Mouse (Mus musculus) ES-Bruce4 (cell line): ENCODE results near the gene Commd3. TPM values are rescaled to one million over a fixed set of nuclear protein-coding genes. Genes with fewer than 3 reads are reported as not detected.
A peak's percentile ranks its signal among the peaks of the same experiment; 100 is the strongest.

ENCODE experiments used
- H3K27ac ChIP-seq: 2 replicates; pipeline ENCODE4 v1.5.1; 2012; ENCODE audit warnings: low read length, inconsistent platforms; ENCODE audit not compliant: insufficient read depth
- H3K27me3 ChIP-seq: 2 replicates; pipeline ENCODE4 v1.6.1; 2012; ENCODE audit warnings: mild to moderate bottlenecking, low read length, inconsistent platforms; ENCODE audit not compliant: control insufficient read depth, poor library complexity, insufficient read depth, severe bottlenecking
- H3K36me3 ChIP-seq: 2 replicates; pipeline ENCODE4 v1.6.1; 2012; ENCODE audit warnings: inconsistent platforms, mild to moderate bottlenecking, low read length, moderate library complexity; ENCODE audit not compliant: control insufficient read depth, poor library complexity, insufficient read depth, severe bottlenecking
- H3K4me1 ChIP-seq: one replicate; pipeline ENCODE4 v1.8.1; 2011; ENCODE audit warnings: low read length; ENCODE audit not compliant: control insufficient read depth, insufficient read depth
- H3K4me3 ChIP-seq: 2 replicates; pipeline ENCODE4 v1.5.1; 2011; ENCODE audit warnings: low read depth, mild to moderate bottlenecking, low read length
- H3K9ac ChIP-seq: 2 replicates; pipeline ENCODE4 v1.6.1; 2012; ENCODE audit warnings: low read depth, mild to moderate bottlenecking, inconsistent platforms; ENCODE audit not compliant: poor library complexity, severe bottlenecking
- H3K9me3 ChIP-seq: replicated peaks from 2 replicates; pipeline ENCODE4 v1.6.1; 2012; ENCODE audit warnings: mild to moderate bottlenecking, low read length, inconsistent platforms; ENCODE audit not compliant: control insufficient read depth, poor library complexity, insufficient read depth, severe bottlenecking
- CTCF ChIP-seq: IDR thresholded peaks from one replicate; pipeline ENCODE4 v1.8.1; 2011; ENCODE audit warnings: low read depth, low read length
- EP300 ChIP-seq: IDR thresholded peaks from 2 replicates; pipeline ENCODE4 v1.6.1; 2011; ENCODE audit warnings: low read depth, low read length; ENCODE audit not compliant: insufficient read depth
- POLR2A ChIP-seq: IDR thresholded peaks from one replicate; pipeline ENCODE4 v1.8.1; 2011; ENCODE audit warnings: low read length; ENCODE audit not compliant: insufficient read depth
- polyA plus RNA-seq: library from polyadenylated mRNA; stranded (reverse); fragments of >200 nt; gene quantifications from 2 replicates; pipeline ENCODE4 v1.2.4, GENCODE M21; 2011; ENCODE audit warnings: low read depth; ENCODE audit not compliant: missing spikeins, insufficient read depth, insufficient read length

The Commd3 gene
- polyA plus RNA-seq, 1 experiment: 56.7 TPM

DNA sequence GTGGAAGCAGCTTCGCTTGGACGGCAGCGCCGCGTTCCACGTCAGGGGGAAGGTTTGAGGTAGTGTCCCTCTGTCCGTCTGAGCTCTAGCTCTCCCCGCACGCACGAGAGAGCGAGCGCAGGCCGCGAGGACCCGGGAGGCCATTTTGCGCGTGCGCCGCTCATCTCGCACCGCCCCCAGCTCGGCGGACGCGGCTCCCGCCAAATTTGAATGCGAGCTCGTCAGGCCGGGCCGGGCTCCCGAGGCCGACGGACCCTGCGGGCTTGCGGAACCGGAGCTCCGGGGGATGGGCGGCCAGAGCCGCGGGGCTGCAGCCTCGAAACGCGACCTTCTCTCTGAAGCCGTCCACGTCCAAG is 16.5 kb downstream of the Commd3 start:
- TF ChIP-seq POLR2A: no peak
- no peak for TF ChIP-seq EP300
- TF ChIP-seq CTCF: no peak
- no peaks in the 10 kb centered on the region for H3K36me3 ChIP-seq
- no peak overlapping the region for H3K9ac ChIP-seq
- H3K27me3 ChIP-seq: peaks cover 34% of the 10 kb centered on the region
- H3K27ac ChIP-seq: no peak overlapping the region
- H3K4me1 ChIP-seq: no peaks in the 10 kb centered on the region
- peak overlapping the region; percentile 37 for H3K4me3 ChIP-seq
- H3K9me3 ChIP-seq: no peaks in the 10 kb centered on the region

DNA sequence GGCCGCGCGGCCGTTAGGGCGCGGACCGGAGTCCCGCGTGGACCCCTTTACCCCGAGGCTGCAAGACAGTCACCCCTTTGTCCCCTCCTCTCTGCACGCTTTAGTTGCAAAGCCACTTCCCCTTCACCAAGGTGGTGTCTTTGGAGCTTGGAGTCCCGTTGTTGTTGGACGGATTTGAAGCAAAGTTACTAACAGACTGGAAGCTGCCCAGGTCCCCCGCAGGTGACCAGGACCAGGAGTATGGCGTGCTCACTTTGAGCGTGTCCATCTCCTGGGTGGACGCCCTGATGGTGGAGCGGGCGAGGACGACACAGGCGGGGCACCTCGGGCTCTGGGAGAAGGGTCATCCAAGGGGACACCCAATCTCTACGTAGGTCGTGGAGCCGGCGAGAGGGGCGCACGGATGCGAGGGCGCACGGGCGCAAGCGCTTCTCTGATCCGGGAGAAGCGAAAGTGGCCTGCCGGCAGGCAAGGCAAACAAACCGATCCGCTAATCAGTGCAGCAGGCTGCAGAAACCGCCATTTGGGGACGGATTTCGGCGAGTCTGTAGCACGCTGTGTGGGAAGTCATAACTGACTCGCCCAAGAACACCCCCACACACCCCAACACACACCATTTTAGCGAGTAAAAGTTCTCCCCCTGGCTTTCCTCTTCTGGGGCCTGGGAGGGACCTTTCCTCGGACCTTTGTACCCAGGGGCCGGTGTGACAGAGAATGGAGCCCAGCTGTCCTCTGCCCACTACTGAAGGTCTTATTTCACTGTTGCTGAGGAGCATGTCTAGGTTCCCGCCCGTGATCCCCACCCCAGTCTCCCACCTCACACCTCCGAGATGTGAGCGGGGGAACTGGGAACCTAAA is 17.1 kb downstream of the Commd3 start:
- Histone ChIP-seq H3K4me3 (peak overlapping the region; percentile 25), H3K36me3 (no peaks in the 10 kb centered on the region), H3K4me1 (no peaks in the 10 kb centered on the region), H3K9ac (no peak overlapping the region), H3K9me3 (no peaks in the 10 kb centered on the region), H3K27ac (no peak overlapping the region), H3K27me3 (peaks cover 36% of the 10 kb centered on the region)
- TF ChIP-seq CTCF: no peak
- TF ChIP-seq EP300: no peak
- TF ChIP-seq POLR2A: no peak

GRCm38 (mm10) chr2:18690055-18690691 is 18.0 kb downstream of the Commd3 start:
- TF ChIP-seq EP300 (no peak), POLR2A (no peak), CTCF (no peak)
- H3K36me3 ChIP-seq: no peaks in the 10 kb centered on the region
- H3K9ac ChIP-seq: 0 out of 2 replicates have a peak overlapping the region, but pooled peaks have one; percentile 3
- H3K27me3 ChIP-seq: peaks cover 43% of the 10 kb centered on the region
- H3K4me1 ChIP-seq: no peaks in the 10 kb centered on the region
- H3K9me3 ChIP-seq: no peaks in the 10 kb centered on the region
- H3K4me3 ChIP-seq: peak overlapping the region; percentile 32
- no peak overlapping the region for H3K27ac ChIP-seq

GRCm38 (mm10) chr2:18690756-18691155 is 18.6 kb downstream of the Commd3 start:
- TF ChIP-seq EP300 (no peak), POLR2A (no peak), CTCF (no peak)
- Histone ChIP-seq H3K4me1 (no peaks in the 10 kb centered on the region), H3K9ac (no peak overlapping the region), H3K36me3 (no peaks in the 10 kb centered on the region), H3K27me3 (peaks cover 47% of the 10 kb centered on the region), H3K4me3 (no peak overlapping the region), H3K27ac (no peak overlapping the region), H3K9me3 (no peaks in the 10 kb centered on the region)

GRCm38 (mm10) chr2:18692031-18692430 is 19.8 kb downstream of the Commd3 start:
- no peak overlapping the region for H3K27ac ChIP-seq
- 0 out of 2 replicates have a peak, but pooled peaks cover 2% of the 10 kb centered on the region for H3K9me3 ChIP-seq
- H3K9ac ChIP-seq: no peak overlapping the region
- no peak for TF ChIP-seq EP300
- TF ChIP-seq POLR2A: no peak
- TF ChIP-seq CTCF: no peak
- no peaks in the 10 kb centered on the region for H3K4me1 ChIP-seq
- H3K4me3 ChIP-seq: no peak overlapping the region
- peaks cover 45% of the 10 kb centered on the region for H3K27me3 ChIP-seq
- no peaks in the 10 kb centered on the region for H3K36me3 ChIP-seq

DNA sequence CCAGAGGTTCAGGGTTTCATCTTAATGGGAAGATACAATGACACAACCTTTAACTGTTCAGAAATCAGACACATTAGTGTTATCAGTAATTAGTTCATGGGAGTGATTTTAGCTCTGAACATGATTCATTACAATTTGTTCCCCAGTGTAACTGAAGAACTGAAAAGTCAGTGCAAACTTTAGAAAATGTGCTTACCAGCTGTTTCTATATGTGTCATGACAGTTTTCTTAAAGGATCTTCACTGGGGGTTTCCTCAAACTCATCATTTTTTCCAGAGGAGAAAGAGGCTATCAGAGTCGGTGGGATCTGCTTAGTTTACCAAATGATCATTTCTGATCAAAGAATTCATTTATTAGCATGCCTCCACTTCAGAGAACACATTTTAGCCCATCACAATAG is 20.4 kb downstream of the Commd3 start:
- Histone ChIP-seq H3K9ac (no peak overlapping the region), H3K27me3 (peaks cover 40% of the 10 kb centered on the region), H3K9me3 (peaks cover 4% of the 10 kb centered on the region), H3K27ac (no peak overlapping the region), H3K36me3 (no peaks in the 10 kb centered on the region), H3K4me3 (no peak overlapping the region), H3K4me1 (no peaks in the 10 kb centered on the region)
- no peak for TF ChIP-seq EP300
- TF ChIP-seq CTCF: no peak
- no peak for TF ChIP-seq POLR2A
